Mouse (Mus musculus) stomach, postnatal 0 days (tissue): ENCODE measurements around the gene Cdkn2aipnl.

Source experiments
- CTCF ChIP-seq: IDR thresholded peaks from 2 replicates; pipeline ENCODE4 v1.5.1; 2016; ENCODE audit warnings: antibody characterized with exemption, low read depth, mild to moderate bottlenecking, moderate library complexity
- EP300 ChIP-seq: optimal IDR thresholded peaks from 2 replicates; pipeline ENCODE3; 2016; ENCODE audit warnings: antibody characterized with exemption

DNA sequence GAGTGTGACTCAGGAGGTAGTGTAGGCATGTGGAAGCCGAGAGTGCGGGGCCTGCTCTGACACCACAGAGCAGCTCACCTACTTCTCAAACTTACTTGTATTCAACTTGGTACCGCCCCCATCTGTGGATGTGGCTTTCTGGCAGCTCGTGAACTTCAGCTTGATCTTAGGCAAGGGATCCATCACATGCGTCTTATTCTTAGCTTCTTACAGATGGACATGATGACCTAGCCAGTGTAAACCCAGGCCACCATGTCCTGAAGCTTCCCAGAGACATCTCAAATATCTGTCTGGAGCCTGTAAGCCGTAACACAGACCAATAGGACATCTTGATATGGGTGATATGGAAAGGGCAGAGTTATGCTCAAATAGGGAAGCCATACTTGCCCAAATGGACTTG lies 4.2 kb downstream of the Cdkn2aipnl start:
- TF ChIP-seq CTCF (no peak), EP300 (no peak)
